Mouse (Mus musculus) embryonic fibroblast, embryonic 13.5 days (primary cell): ENCODE measurements around the gene Vps13d.

ENCODE experiments used
- CTCF ChIP-seq: IDR thresholded peaks from 2 replicates; pipeline ENCODE4 v1.5.1; 2011; ENCODE audit warnings: mild to moderate bottlenecking, control low read depth, low read length, moderate library complexity, borderline replicate concordance; ENCODE audit not compliant: insufficient read depth
- POLR2A ChIP-seq: IDR thresholded peaks from 2 replicates; pipeline ENCODE4 v1.6.1; 2011; ENCODE audit warnings: low read depth, mild to moderate bottlenecking, control low read depth, low read length, moderate library complexity

DNA sequence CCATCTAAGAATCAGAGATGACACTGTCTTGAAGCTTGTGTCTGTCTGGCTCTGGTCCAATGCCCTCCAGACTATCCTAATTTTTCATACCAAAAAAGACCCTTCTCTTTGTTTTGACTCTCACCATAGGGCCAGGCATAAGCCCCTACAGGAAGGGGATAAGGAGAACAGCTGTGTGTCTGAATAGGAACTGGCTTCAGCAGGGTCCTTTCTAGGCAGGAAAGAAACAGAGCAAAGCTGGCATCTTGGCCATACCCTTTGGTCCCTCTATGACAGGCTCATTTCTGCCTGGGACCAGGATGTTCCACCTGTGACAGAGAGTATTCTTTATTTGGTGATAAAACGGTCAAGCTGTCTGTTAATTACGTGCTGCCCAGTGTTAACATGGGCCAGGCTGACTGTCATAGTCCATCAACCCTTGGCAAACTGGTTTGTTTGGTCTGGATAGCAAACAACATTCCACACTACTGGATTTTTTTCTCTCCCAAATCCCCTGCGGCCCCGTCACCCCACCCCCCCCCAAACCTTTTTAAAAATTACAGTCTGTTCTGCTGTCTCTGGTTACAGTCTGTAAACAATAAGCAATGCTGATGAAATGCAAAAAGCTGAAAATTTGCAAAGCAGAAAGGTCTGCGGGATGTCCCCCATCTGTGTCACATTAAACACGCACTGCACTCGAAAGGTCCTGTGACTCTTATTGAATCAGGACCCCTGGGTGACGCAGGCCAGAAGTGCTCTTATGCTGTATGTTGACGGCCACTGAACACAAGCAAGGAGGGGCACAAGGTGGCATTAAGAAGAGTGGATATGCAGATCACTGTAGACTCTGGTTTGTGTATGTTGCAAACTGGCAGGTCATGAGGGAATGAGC lies 201.5 kb downstream of the Vps13d start:
- TF ChIP-seq CTCF (no peak), POLR2A (no peak)
